Mouse (Mus musculus) liver, embryonic 14.5 days (tissue): Measurements from ENCODE around the gene Rnf4. TPM values are rescaled to one million over a fixed set of nuclear protein-coding genes. Genes with fewer than 3 reads are reported as not detected.

ENCODE experiments used
- ATAC-seq: fragments of 200-750 bp; cut with Nextera tagmentation; 2 replicates; pipeline ENCODE4 v1.8.0; 2017; ENCODE audit warnings: moderate number of reproducible peaks, mild to moderate bottlenecking, moderate library complexity; ENCODE audit not compliant: insufficient read depth
- DNase-seq, 3 experiments: peaks; one replicate each; pipeline ENCODE4 v3.0.0-alpha.2; 2012 to 2013; ENCODE audit warnings: low read depth in 3 of 3, low spot score in 3 of 3
- H3K27ac ChIP-seq: fragments of 300-500 bp; sonication (generic); 2 replicates; pipeline ENCODE4 v1.5.1; 2014; ENCODE audit warnings: moderate library complexity, mild to moderate bottlenecking, control low read depth, inconsistent platforms
- H3K27me3 ChIP-seq: fragments of 300-500 bp; sonication (generic); 2 replicates; pipeline ENCODE4 v1.6.1; 2014; ENCODE audit warnings: mild to moderate bottlenecking, low read length, moderate library complexity; ENCODE audit not compliant: control insufficient read depth, insufficient read depth
- H3K36me3 ChIP-seq: fragments of 300-500 bp; sonication (generic); replicated peaks from 2 replicates; pipeline ENCODE4 v1.6.1; 2014; ENCODE audit warnings: low read depth; ENCODE audit not compliant: control insufficient read depth, insufficient read depth
- H3K4me1 ChIP-seq, 2 experiments: fragments of 200-500 bp in 1 of 2; fragments of 300-500 bp in 1 of 2; sonication (generic) in 1 of 2; replicated peaks; 2 replicates each; pipeline ENCODE4 v1.6.1; 2012 to 2014; ENCODE audit warnings: antibody characterized with exemption in 1 of 2, inconsistent platforms in 1 of 2, low read length in 1 of 2; ENCODE audit not compliant: control insufficient read depth in 2 of 2, insufficient read depth in 2 of 2
- H3K4me2 ChIP-seq: fragments of 300-500 bp; sonication (generic); 2 replicates; pipeline ENCODE4 v1.6.1; 2014; ENCODE audit warnings: low read depth, mild to moderate bottlenecking, control low read depth, moderate library complexity
- H3K4me3 ChIP-seq, 2 experiments: fragments of 200-500 bp in 1 of 2; fragments of 300-500 bp in 1 of 2; sonication (generic) in 1 of 2; 2 replicates each; pipeline ENCODE4 v1.5.1; 2012 to 2014; ENCODE audit warnings: low read depth in 2 of 2, low read length in 2 of 2, mild to moderate bottlenecking in 2 of 2, control low read depth in 1 of 2, inconsistent platforms in 1 of 2, moderate library complexity in 1 of 2; ENCODE audit not compliant: insufficient read depth in 1 of 2
- H3K9ac ChIP-seq: fragments of 300-500 bp; sonication (generic); replicated peaks from 2 replicates; pipeline ENCODE4 v1.6.1; 2014; ENCODE audit warnings: mild to moderate bottlenecking, control low read depth, moderate library complexity
- H3K9me3 ChIP-seq: fragments of 300-500 bp; sonication (generic); 2 replicates; pipeline ENCODE4 v1.6.1; 2016; ENCODE audit warnings: low read length, mixed read lengths; ENCODE audit not compliant: control insufficient read depth
- CTCF ChIP-seq: IDR thresholded peaks from 2 replicates; pipeline ENCODE4 v1.5.1; 2016; ENCODE audit warnings: antibody characterized with exemption, low read depth, control low read depth
- EP300 ChIP-seq: IDR thresholded peaks from 2 replicates; pipeline ENCODE4 v1.6.1; 2016; ENCODE audit warnings: antibody characterized with exemption, low read depth
- WGBS: fragments of 180-500 bp; shearing (Covaris S2); extraction: QIAGEN DNeasy Blood & Tissue Kit; methylation state at CpG from one replicate; pipeline ENCODE4 v1.1.7; 2014; ENCODE audit not compliant: insufficient replicate concordance; 5-methylcytosine and 5-hydroxymethylcytosine counted together
- polyA plus RNA-seq, 2 experiments: library from polyadenylated mRNA; depleted of rRNA in 1 of 2; stranded (reverse) in 1 of 2; unstranded in 1 of 2; fragments of >200 nt; fragmentation: Nextera tagmentation in 1 of 2; extraction: Ambion mirVana in 1 of 2; gene quantifications; 2 replicates each; pipeline versions ENCODE4 v1.2.1 to v1.2.3; 2012 to 2014

Rnf4 gene
- polyA plus RNA-seq, 2 experiments: 50.9 to 71.0 TPM

GRCm38 (mm10) chr5:34395850-34396540, 59.9 kb downstream of the Rnf4 start:
- Histone ChIP-seq H3K9me3 (no peaks in the 10 kb centered on the region), H3K4me3 (no peak overlapping the region), H3K36me3 (no peaks in the 10 kb centered on the region), H3K4me2 (no peak overlapping the region), H3K9ac (no peak overlapping the region), H3K27me3 (no peaks in the 10 kb centered on the region), H3K4me1 (peaks cover 3% of the 10 kb centered on the region in 2 experiments; a peak in 1 of 4 replicates), H3K27ac (no peak overlapping the region)
- 72% methylated on average over 2 of the region's 2 CpGs for WGBS
- no peak for DNase-seq
- TF ChIP-seq CTCF: no peak
- TF ChIP-seq EP300: no peak
- no peak for ATAC-seq

- ATAC-seq: no peak
Measured at GRCm38 (mm10) chr5:34397866-34398265, 61.8 kb downstream of the Rnf4 start.

GRCm38 (mm10) chr5:34398326-34398725, 62.2 kb downstream of the Rnf4 start:
- no peaks in the 10 kb centered on the region for H3K36me3 ChIP-seq
- H3K4me2 ChIP-seq: no peak overlapping the region
- no peaks in the 10 kb centered on the region for H3K27me3 ChIP-seq
- H3K4me3 ChIP-seq: no peak overlapping the region
- DNase-seq (no peak), ATAC-seq (no peak)
- 56% methylated on average over 1 of the region's 1 CpGs for WGBS
- TF ChIP-seq EP300 (no peak), CTCF (no peak)
- peaks cover 3% of the 10 kb centered on the region in 2 experiments; a peak in 1 of 4 replicates for H3K4me1 ChIP-seq
- H3K9me3 ChIP-seq: no peaks in the 10 kb centered on the region
- no peak overlapping the region for H3K27ac ChIP-seq
- H3K9ac ChIP-seq: no peak overlapping the region

More at GRCm38 (mm10) chr5:34397866-34398265, 61.8 kb downstream of the Rnf4 start:
- TF ChIP-seq CTCF (no peak; the same call in 1 of the 2 replicates), EP300 (no peak)
- H3K4me3 ChIP-seq: no peak overlapping the region
- no peak overlapping the region for H3K9ac ChIP-seq
- H3K4me1 ChIP-seq: peaks cover 3% of the 10 kb centered on the region in 2 experiments; a peak in 1 of 4 replicates
- 68% methylated on average over 2 of the region's 2 CpGs for WGBS
- no peaks in the 10 kb centered on the region for H3K27me3 ChIP-seq
- H3K27ac ChIP-seq: no peak overlapping the region
- H3K36me3 ChIP-seq: no peaks in the 10 kb centered on the region
- H3K4me2 ChIP-seq: no peak overlapping the region
- H3K9me3 ChIP-seq: no peaks in the 10 kb centered on the region
- no peak for DNase-seq

Other genes starting within 250 kb of the Rnf4 start
- 0.24 and 0.32 TPM in 2 replicates for gene Poln, start 166.8 kb upstream of the Rnf4 start, polyA plus RNA-seq (2012; rRNA removed)
- gene Poln, start 166.8 kb upstream of the Rnf4 start, polyA plus RNA-seq (2014; fragmentation: Nextera tagmentation; extraction: Ambion mirVana): 0.42 and 0.57 TPM in 2 replicates
- 3.9 and 9.3 TPM in 2 replicates for gene Haus3, start 166.8 kb upstream of the Rnf4 start, polyA plus RNA-seq (2012; rRNA removed)
- 21.7 and 21.8 TPM in 2 replicates for gene Haus3, start 166.8 kb upstream of the Rnf4 start, polyA plus RNA-seq (2014; fragmentation: Nextera tagmentation; extraction: Ambion mirVana)
- gene Mxd4, start 148.6 kb upstream of the Rnf4 start, polyA plus RNA-seq (2012; rRNA removed): 5.9 and 6.6 TPM in 2 replicates
- 4.0 and 4.7 TPM in 2 replicates for gene Mxd4, start 148.6 kb upstream of the Rnf4 start, polyA plus RNA-seq (2014; fragmentation: Nextera tagmentation; extraction: Ambion mirVana)
- 0.03 and 0.07 TPM in 2 replicates for gene Zfyve28, start 47.8 kb upstream of the Rnf4 start, polyA plus RNA-seq (2012; rRNA removed)
- gene Zfyve28, start 47.8 kb upstream of the Rnf4 start, polyA plus RNA-seq (2014; fragmentation: Nextera tagmentation; extraction: Ambion mirVana): 0.08 TPM in 1 of 2 replicates, not detected in the other
- gene Cfap99, start 47.7 kb upstream of the Rnf4 start, polyA plus RNA-seq (2012; rRNA removed): not detected in 2 replicates
- gene Cfap99, start 47.7 kb upstream of the Rnf4 start, polyA plus RNA-seq (2014; fragmentation: Nextera tagmentation; extraction: Ambion mirVana): not detected in 2 replicates
- gene Fam193a, start 33.6 kb downstream of the Rnf4 start, polyA plus RNA-seq (2012; rRNA removed): 4.6 and 6.4 TPM in 2 replicates
- 2.9 and 3.4 TPM in 2 replicates for gene Fam193a, start 33.6 kb downstream of the Rnf4 start, polyA plus RNA-seq (2014; fragmentation: Nextera tagmentation; extraction: Ambion mirVana)
- gene Tnip2, start 177.7 kb downstream of the Rnf4 start, polyA plus RNA-seq (2012; rRNA removed): 3.0 and 5.0 TPM in 2 replicates
- 3.2 and 4.4 TPM in 2 replicates for gene Tnip2, start 177.7 kb downstream of the Rnf4 start, polyA plus RNA-seq (2014; fragmentation: Nextera tagmentation; extraction: Ambion mirVana)
- gene Sh3bp2, start 189.5 kb downstream of the Rnf4 start, polyA plus RNA-seq (2012; rRNA removed): 4.6 and 5.2 TPM in 2 replicates
- 3.5 and 4.9 TPM in 2 replicates for gene Sh3bp2, start 189.5 kb downstream of the Rnf4 start, polyA plus RNA-seq (2014; fragmentation: Nextera tagmentation; extraction: Ambion mirVana)
- gene Add1, start 237.4 kb downstream of the Rnf4 start, polyA plus RNA-seq (2012; rRNA removed): 106 and 118 TPM in 2 replicates
- gene Add1, start 237.4 kb downstream of the Rnf4 start, polyA plus RNA-seq (2014; fragmentation: Nextera tagmentation; extraction: Ambion mirVana): 113 and 137 TPM in 2 replicates